Mouse (Mus musculus) liver, postnatal 0 days (tissue): ENCODE measurements around the gene Srebf1.

Source experiments
- CTCF ChIP-seq: sonication (generic); IDR thresholded peaks from 2 replicates; pipeline ENCODE4 v1.5.1; 2016; ENCODE audit warnings: antibody characterized with exemption, low read depth
- EP300 ChIP-seq: IDR thresholded peaks from 2 replicates; pipeline ENCODE4 v1.6.1; 2016; ENCODE audit warnings: antibody characterized with exemption, low read depth, mild to moderate bottlenecking

GRCm38 (mm10) chr11:60210305-60210724 lies 12.1 kb downstream of the Srebf1 start:
- TF ChIP-seq CTCF (no peak), EP300 (no peak; the same call in 1 of the 2 replicates)
